In genomic region chr8:11340310-11341110, GRCm38 (mm10) we compare ENCODE assay signal across 8 mouse cellular contexts. TPM values are rescaled to one million over a fixed set of nuclear protein-coding genes. Genes with fewer than 3 reads are reported as not detected.
DNase-seq lines count a peak whose midpoint lies in the region; ATAC-seq and TF ChIP-seq lines count a peak whose summit lies in the region.

No protein-coding gene starts in this region.

- H3K9ac ChIP-seq in forebrain, embryonic 16.5 days (replicated peaks; ENCODE audit: low read depth, low read length), result no peak overlapping the region
- H3K9ac ChIP-seq in heart, postnatal 0 days (replicated peaks; ENCODE audit: low read depth, low read length), result no peak overlapping the region
- H3K9ac ChIP-seq in lung, embryonic 15.5 days, result no peak overlapping the region

- no peak for DNase-seq in forebrain, embryonic 10.5 days (ENCODE audit: extremely low spot score, low spot score)
- DNase-seq in adrenal gland, adult 18-20 months (ENCODE audit: low spot score in 2 of 2), result peak; percentile 46 to 68
- peak; percentile 61 for DNase-seq in heart, postnatal 0 days (ENCODE audit: low spot score)
- DNase-seq in left cerebral cortex, postnatal 14 days (ENCODE audit: low spot score in 2 of 2), result no peak
- no peak for DNase-seq in c-Kit-positive CD71-positive TER-119-positive erythroid progenitor cells, embryonic 14.5 days (ENCODE audit: low spot score)
- DNase-seq in urinary bladder, postnatal 25 days (ENCODE audit: low spot score), result no peak

- peaks cover 28% of the 10 kb centered on the region for H3K4me1 ChIP-seq in forebrain, embryonic 10.5 days
- H3K4me1 ChIP-seq in forebrain, embryonic 16.5 days (replicated peaks; ENCODE audit: control insufficient read depth, insufficient read depth, low read length), result peaks cover 8% of the 10 kb centered on the region; the same call in 1 of the 2 replicates
- peaks cover 71% of the 10 kb centered on the region for H3K4me1 ChIP-seq in heart, postnatal 0 days (ENCODE audit: control insufficient read depth, insufficient read depth)
- peaks cover 39% of the 10 kb centered on the region for H3K4me1 ChIP-seq in lung, embryonic 15.5 days

- H3K9me3 ChIP-seq in forebrain, embryonic 10.5 days, result no peaks in the 10 kb centered on the region
- no peaks in the 10 kb centered on the region for H3K9me3 ChIP-seq in forebrain, embryonic 16.5 days (ENCODE audit: control insufficient read depth, low read length)
- no peaks in the 10 kb centered on the region for H3K9me3 ChIP-seq in heart, postnatal 0 days (replicated peaks; ENCODE audit: control insufficient read depth, low read length)
- H3K9me3 ChIP-seq in lung, embryonic 15.5 days, result no peaks in the 10 kb centered on the region

- no peak for ATAC-seq in forebrain, embryonic 16.5 days
- peak; percentile 85 for ATAC-seq in heart, postnatal 0 days (ENCODE audit: insufficient read depth, low read depth)
- ATAC-seq in lung, embryonic 15.5 days (ENCODE audit: borderline replicate concordance, extremely low read depth, low FRiP score, low TSS enrichment), result 0 out of 2 replicates have a peak, but pooled peaks have one; percentile 65

- no peak overlapping the region for H3K4me3 ChIP-seq in forebrain, embryonic 10.5 days
- no peak overlapping the region for H3K4me3 ChIP-seq in forebrain, embryonic 16.5 days (replicated peaks; ENCODE audit: low read length)
- H3K4me3 ChIP-seq in heart, postnatal 0 days (ENCODE audit: low read depth, low read length), result no peak overlapping the region
- H3K4me3 ChIP-seq in lung, embryonic 15.5 days, result no peak overlapping the region

- H3K4me2 ChIP-seq in forebrain, embryonic 16.5 days (ENCODE audit: low read length), result no peak overlapping the region
- no peak overlapping the region for H3K4me2 ChIP-seq in heart, postnatal 0 days (ENCODE audit: low read depth, low read length)
- no peak overlapping the region for H3K4me2 ChIP-seq in lung, embryonic 15.5 days

- WGBS in forebrain, embryonic 10.5 days, result 81% methylated on average over 12 of the region's 12 CpGs
- WGBS in forebrain, embryonic 16.5 days, result 84% methylated on average over 12 of the region's 12 CpGs
- WGBS in heart, postnatal 0 days, result 29% methylated on average over 12 of the region's 12 CpGs
- WGBS in lung, embryonic 15.5 days, result 64% methylated on average over 12 of the region's 12 CpGs

- H3K27me3 ChIP-seq in forebrain, embryonic 10.5 days (ENCODE audit: poor library complexity, severe bottlenecking), result no peaks in the 10 kb centered on the region
- no peaks in the 10 kb centered on the region for H3K27me3 ChIP-seq in forebrain, embryonic 16.5 days (replicated peaks; ENCODE audit: control insufficient read depth, insufficient read depth, low read length)
- no peaks in the 10 kb centered on the region for H3K27me3 ChIP-seq in heart, postnatal 0 days (ENCODE audit: control insufficient read depth, insufficient read depth, low read length)
- no peaks in the 10 kb centered on the region for H3K27me3 ChIP-seq in lung, embryonic 15.5 days

- intact Hi-C loops in left cerebral cortex, postnatal 14 days (cut with DNase I), result no loop called here

- TF ChIP-seq EP300 in heart, postnatal 0 days (IDR thresholded peaks at IDR 0.05; ENCODE audit: low read depth), result no peak

- TF ChIP-seq CTCF in heart, postnatal 0 days (IDR thresholded peaks at IDR 0.05; ENCODE audit: low read depth), result no peak

- 0 out of 2 replicates have a peak overlapping the region, but pooled peaks have one; percentile 36 for H3K27ac ChIP-seq in forebrain, embryonic 10.5 days
- no peak overlapping the region for H3K27ac ChIP-seq in forebrain, embryonic 16.5 days (ENCODE audit: low read length)
- peak overlapping the region; percentile 47 for H3K27ac ChIP-seq in heart, postnatal 0 days (ENCODE audit: low read depth)
- peak overlapping the region; percentile 20; the same call in 1 of the 2 replicates for H3K27ac ChIP-seq in lung, embryonic 15.5 days

- 0 out of 2 replicates have a peak, but pooled peaks cover 3% of the 10 kb centered on the region for H3K36me3 ChIP-seq in forebrain, embryonic 10.5 days (replicated peaks)
- no peaks in the 10 kb centered on the region for H3K36me3 ChIP-seq in forebrain, embryonic 16.5 days (ENCODE audit: control insufficient read depth, insufficient read depth)
- H3K36me3 ChIP-seq in heart, postnatal 0 days (replicated peaks; ENCODE audit: control insufficient read depth, insufficient read depth, low read length), result peaks cover 5% of the 10 kb centered on the region; the same call in 1 of the 2 replicates
- no peaks in the 10 kb centered on the region for H3K36me3 ChIP-seq in lung, embryonic 15.5 days

RNA-seq across cellular contexts. Expression of gene Col4a1, which starts 27.9 kb away (rescaled TPM):
- polyA plus RNA-seq in forebrain, embryonic 10.5 days (2016; fragmentation: Nextera tagmentation; extraction: Ambion mirVana), result 123 and 129 TPM in 2 replicates
- 69.0 and 90.6 TPM in 2 replicates for polyA plus RNA-seq in forebrain, embryonic 16.5 days (2015; fragmentation: Nextera tagmentation; extraction: Ambion mirVana)
- 100 to 1,000 TPM; 250 to 364 TPM for total RNA-seq in adrenal gland, adult 18-20 months (2021)
- total RNA-seq in heart, postnatal 0 days (2014; rRNA removed; ENCODE audit: low replicate concordance), result 921 and 1,061 TPM in 2 replicates
- polyA plus RNA-seq in heart, postnatal 0 days (2015; fragmentation: Nextera tagmentation; extraction: Ambion mirVana), result 163 and 191 TPM in 2 replicates
- polyA plus RNA-seq in lung, embryonic 15.5 days (2015; fragmentation: Nextera tagmentation; extraction: Ambion mirVana), result 335 and 360 TPM in 2 replicates
- total RNA-seq in left cerebral cortex, postnatal 14 days (2021), result 100 to 1,000 TPM; 108 to 118 TPM

RNA-seq across cellular contexts. Expression of gene Col4a2, which starts 27.9 kb away (rescaled TPM):
- polyA plus RNA-seq in forebrain, embryonic 10.5 days (2016; fragmentation: Nextera tagmentation; extraction: Ambion mirVana), result 47.1 and 49.4 TPM in 2 replicates
- 29.1 and 35.3 TPM in 2 replicates for polyA plus RNA-seq in forebrain, embryonic 16.5 days (2015; fragmentation: Nextera tagmentation; extraction: Ambion mirVana)
- 100 to 1,000 TPM; 131 to 150 TPM for total RNA-seq in adrenal gland, adult 18-20 months (2021)
- 315 and 329 TPM in 2 replicates for total RNA-seq in heart, postnatal 0 days (2014; rRNA removed; ENCODE audit: low replicate concordance)
- polyA plus RNA-seq in heart, postnatal 0 days (2015; fragmentation: Nextera tagmentation; extraction: Ambion mirVana), result 87.7 and 98.5 TPM in 2 replicates
- polyA plus RNA-seq in lung, embryonic 15.5 days (2015; fragmentation: Nextera tagmentation; extraction: Ambion mirVana), result 121 and 126 TPM in 2 replicates
- total RNA-seq in left cerebral cortex, postnatal 14 days (2021), result 10 to 100 TPM; 72.4 to 78.6 TPM

Comparison
In these comparisons a context has a peak if more than half of its experiments do, and no peak if none do; other contexts are left out.
1. DNase-seq: peak in adrenal gland, adult 18-20 months (2 of 2) and heart, postnatal 0 days (single experiment); none in forebrain, embryonic 10.5 days (single experiment), left cerebral cortex, postnatal 14 days (0 of 2), c-Kit-positive CD71-positive TER-119-positive erythroid progenitor cells, embryonic 14.5 days (single experiment) and urinary bladder, postnatal 25 days (single experiment).